Mouse (Mus musculus): ENCODE results near the gene Olfr1474. TPM values are rescaled to one million over a fixed set of nuclear protein-coding genes. Genes with fewer than 3 reads are reported as not detected.

Gene Olfr1474
- polyA plus RNA-seq (2017; shearing (Covaris generic)), result not detected

GRCm38 (mm10) chr19:13469265-13469664 is at the start of gene Olfr1474:
Gene Olfr1474, plus strand, starts transcription at chr19:13469565.

GRCm38 (mm10) chr19:13443109-13443508 is 26.3 kb upstream of the Olfr1474 start, which contains the start of gene Olfr1471:
Gene Olfr1471, plus strand, starts transcription at chr19:13443409.

GRCm38 (mm10) chr19:13455986-13456385 is 13.4 kb upstream of the Olfr1474 start, which contains the start of gene Olfr1472:
Gene Olfr1472, minus strand, starts transcription at chr19:13456086.

GRCm38 (mm10) chr19:13480096-13480495 is 10.7 kb downstream of the Olfr1474 start, which contains the start of gene Olfr1475:
Gene Olfr1475, minus strand, starts transcription at chr19:13480196.

GRCm38 (mm10) chr19:13500246-13500645 is 30.9 kb downstream of the Olfr1474 start, which contains the start of gene Olfr1477:
Gene Olfr1477, plus strand, starts transcription at chr19:13500546.

Other genes starting within 250 kb of the Olfr1474 start
- gene Olfr1463, start 238.2 kb upstream of the Olfr1474 start, polyA plus RNA-seq (2017; shearing (Covaris generic)), result not detected
- not detected for gene Olfr1465, start 154.0 kb upstream of the Olfr1474 start, polyA plus RNA-seq (2017; shearing (Covaris generic))
- gene Olfr1466, start 130.7 kb upstream of the Olfr1474 start, polyA plus RNA-seq (2017; shearing (Covaris generic)), result not detected
- gene Olfr1467, start 107.3 kb upstream of the Olfr1474 start, polyA plus RNA-seq (2017; shearing (Covaris generic)), result not detected
- gene Olfr1469, start 61.7 kb upstream of the Olfr1474 start, polyA plus RNA-seq (2017; shearing (Covaris generic)), result not detected
- not detected for gene Olfr1471, start 26.2 kb upstream of the Olfr1474 start, polyA plus RNA-seq (2017; shearing (Covaris generic))
- not detected for gene Olfr1472, start 13.5 kb upstream of the Olfr1474 start, polyA plus RNA-seq (2017; shearing (Covaris generic))
- not detected for gene Olfr1475, start 10.6 kb downstream of the Olfr1474 start, polyA plus RNA-seq (2017; shearing (Covaris generic))
- gene Olfr1477, start 31.0 kb downstream of the Olfr1474 start, polyA plus RNA-seq (2017; shearing (Covaris generic)), result not detected
- gene Olfr1480, start 58.3 kb downstream of the Olfr1474 start, polyA plus RNA-seq (2017; shearing (Covaris generic)), result not detected
- gene Olfr1484, start 113.9 kb downstream of the Olfr1474 start, polyA plus RNA-seq (2017; shearing (Covaris generic)), result not detected
- gene Olfr1487, start 147.8 kb downstream of the Olfr1474 start, polyA plus RNA-seq (2017; shearing (Covaris generic)), result not detected
- not detected for gene Olfr1489, start 162.1 kb downstream of the Olfr1474 start, polyA plus RNA-seq (2017; shearing (Covaris generic))
- not detected for gene Olfr1490, start 181.5 kb downstream of the Olfr1474 start, polyA plus RNA-seq (2017; shearing (Covaris generic))
- not detected for gene Olfr1491, start 227.7 kb downstream of the Olfr1474 start, polyA plus RNA-seq (2017; shearing (Covaris generic))